Comparison of ENCODE assay signal across 8 mouse cellular contexts in the genomic region with DNA sequence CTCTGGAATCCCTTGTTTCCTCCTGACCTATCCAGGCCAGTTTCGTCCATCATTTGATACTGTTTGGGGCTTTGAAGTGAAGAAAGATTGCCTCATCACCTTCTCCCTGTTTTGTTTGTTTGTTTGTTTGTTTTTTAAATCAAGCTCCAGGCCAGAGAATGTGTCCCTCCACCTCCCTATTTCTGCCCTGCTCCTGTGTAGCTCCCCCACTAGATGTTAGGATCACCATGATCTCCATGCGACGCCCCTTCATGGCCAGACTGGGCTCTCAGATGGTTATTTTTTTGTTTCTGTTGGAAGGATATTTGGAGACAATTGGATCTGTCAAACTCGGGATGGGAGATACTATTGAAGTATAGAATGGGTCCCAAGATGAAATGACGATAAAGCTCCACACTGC. TPM values are rescaled to one million over a fixed set of nuclear protein-coding genes. Genes with fewer than 3 reads are reported as not detected.
DNase-seq lines count a peak whose midpoint lies in the region; ATAC-seq lines count a peak whose summit lies in the region.

A gene (plus strand): TSS at position 301 of the 400 bp plus-strand sequence.

- H3K9ac ChIP-seq in lung, embryonic 15.5 days = peak within 1 kb of the TSS; percentile 71
- H3K9ac ChIP-seq in embryonic facial prominence, embryonic 13.5 days = peak within 1 kb of the TSS; percentile 79
- H3K9ac ChIP-seq in hindbrain, embryonic 12.5 days = peak within 1 kb of the TSS; percentile 65
- H3K9ac ChIP-seq in midbrain, embryonic 12.5 days (replicated peaks) = peak within 1 kb of the TSS; percentile 59

- H3K9me3 ChIP-seq in lung, embryonic 15.5 days = no peaks in the 10 kb centered on the region
- no peaks in the 10 kb centered on the region for H3K9me3 ChIP-seq in embryonic facial prominence, embryonic 13.5 days
- no peaks in the 10 kb centered on the region for H3K9me3 ChIP-seq in hindbrain, embryonic 12.5 days (replicated peaks)
- H3K9me3 ChIP-seq in midbrain, embryonic 12.5 days = no peaks in the 10 kb centered on the region

- H3K27ac ChIP-seq in lung, embryonic 15.5 days = peak within 1 kb of the TSS; percentile 82
- peak within 1 kb of the TSS; percentile 71 for H3K27ac ChIP-seq in embryonic facial prominence, embryonic 13.5 days
- no peak within 1 kb of the TSS for H3K27ac ChIP-seq in hindbrain, embryonic 12.5 days
- H3K27ac ChIP-seq in midbrain, embryonic 12.5 days (replicated peaks) = no peak within 1 kb of the TSS

- 87% methylated on average over 5 of the region's 5 CpGs for WGBS in lung, embryonic 15.5 days
- 85% methylated on average over 5 of the region's 5 CpGs for WGBS in embryonic facial prominence, embryonic 13.5 days
- 85% methylated on average over 5 of the region's 5 CpGs for WGBS in hindbrain, embryonic 12.5 days
- 80% methylated on average over 5 of the region's 5 CpGs for WGBS in midbrain, embryonic 12.5 days

- no peak for DNase-seq in lung, postnatal 36 days
- DNase-seq in cerebellum, adult 8-10 months = no peak
- no peak for DNase-seq in urinary bladder, postnatal 25 days (ENCODE audit: low spot score)
- no peak for DNase-seq in B cell, adult 2 months

- ATAC-seq in lung, embryonic 15.5 days (ENCODE audit: borderline replicate concordance, extremely low read depth, low FRiP score, low TSS enrichment) = no peak
- ATAC-seq in embryonic facial prominence, embryonic 13.5 days (ENCODE audit: insufficient number of reproducible peaks, insufficient read depth, low FRiP score, low TSS enrichment, low read depth) = no peak
- no peak for ATAC-seq in hindbrain, embryonic 12.5 days (ENCODE audit: low FRiP score)
- no peak for ATAC-seq in midbrain, embryonic 12.5 days (ENCODE audit: low FRiP score, low read depth)

- H3K4me3 ChIP-seq in lung, embryonic 15.5 days = peak within 1 kb of the TSS; percentile 84
- peak within 1 kb of the TSS; percentile 72 for H3K4me3 ChIP-seq in embryonic facial prominence, embryonic 13.5 days
- peak within 1 kb of the TSS; percentile 70 for H3K4me3 ChIP-seq in hindbrain, embryonic 12.5 days
- peak within 1 kb of the TSS; percentile 70 for H3K4me3 ChIP-seq in midbrain, embryonic 12.5 days

- peaks cover 7% of the 10 kb centered on the region; the same call in 1 of the 2 replicates for H3K27me3 ChIP-seq in lung, embryonic 15.5 days
- peaks cover 25% of the 10 kb centered on the region for H3K27me3 ChIP-seq in embryonic facial prominence, embryonic 13.5 days
- peaks cover 48% of the 10 kb centered on the region for H3K27me3 ChIP-seq in hindbrain, embryonic 12.5 days
- peaks cover 56% of the 10 kb centered on the region for H3K27me3 ChIP-seq in midbrain, embryonic 12.5 days

- peak within 1 kb of the TSS; percentile 98 for H3K4me2 ChIP-seq in lung, embryonic 15.5 days
- H3K4me2 ChIP-seq in embryonic facial prominence, embryonic 13.5 days = peak within 1 kb of the TSS; percentile 98
- peak within 1 kb of the TSS; percentile 99 for H3K4me2 ChIP-seq in hindbrain, embryonic 12.5 days (replicated peaks)
- H3K4me2 ChIP-seq in midbrain, embryonic 12.5 days (replicated peaks) = peak within 1 kb of the TSS; percentile 99

- H3K36me3 ChIP-seq in lung, embryonic 15.5 days = no peaks in the 10 kb centered on the region
- H3K36me3 ChIP-seq in embryonic facial prominence, embryonic 13.5 days = no peaks in the 10 kb centered on the region
- H3K36me3 ChIP-seq in hindbrain, embryonic 12.5 days = no peaks in the 10 kb centered on the region
- no peaks in the 10 kb centered on the region for H3K36me3 ChIP-seq in midbrain, embryonic 12.5 days

- peaks cover 30% of the 10 kb centered on the region for H3K4me1 ChIP-seq in lung, embryonic 15.5 days
- H3K4me1 ChIP-seq in embryonic facial prominence, embryonic 13.5 days = peaks cover 37% of the 10 kb centered on the region
- peaks cover 13% of the 10 kb centered on the region for H3K4me1 ChIP-seq in hindbrain, embryonic 12.5 days
- H3K4me1 ChIP-seq in midbrain, embryonic 12.5 days = peaks cover 16% of the 10 kb centered on the region

RNA-seq across cellular contexts. Expression of the gene that starts here (rescaled TPM):
- 27.6 and 28.2 TPM in 2 replicates for polyA plus RNA-seq in lung, embryonic 15.5 days (2015; fragmentation: Nextera tagmentation; extraction: Ambion mirVana)
- polyA plus RNA-seq in embryonic facial prominence, embryonic 13.5 days (2015; fragmentation: Nextera tagmentation; extraction: Ambion mirVana) = 21.5 and 28.1 TPM in 2 replicates
- polyA plus RNA-seq in hindbrain, embryonic 12.5 days (2016; fragmentation: Nextera tagmentation; extraction: Ambion mirVana) = 22.3 and 26.1 TPM in 2 replicates
- polyA plus RNA-seq in midbrain, embryonic 12.5 days (2016; fragmentation: Nextera tagmentation; extraction: Ambion mirVana) = 8.7 and 12.4 TPM in 2 replicates

Comparison
In these comparisons a context has a peak if more than half of its experiments do, and no peak if none do; other contexts are left out.
1. H3K27ac ChIP-seq: peak in lung, embryonic 15.5 days (single experiment) and embryonic facial prominence, embryonic 13.5 days (single experiment); none in hindbrain, embryonic 12.5 days (single experiment) and midbrain, embryonic 12.5 days (single experiment).
2. Peak in every context shown above with its lines, with median percentiles within 50 percentile points of each other: H3K4me2 ChIP-seq, H3K4me3 ChIP-seq and H3K9ac ChIP-seq.